Mouse (Mus musculus): ENCODE data around the gene Cks1b. TPM values are rescaled to one million over a fixed set of nuclear protein-coding genes. Genes with fewer than 3 reads are reported as not detected.
"Not testable (repeated sequence)": the region's sequence is repeated elsewhere in the genome, so short reads cannot be mapped to it uniquely, and the experiment has no call there.

Cks1b gene
- polyA plus RNA-seq, 1 experiment: 79.8 TPM

GRCm38 (mm10) chr3:89440691-89441090 is 22.5 kb upstream of the Cks1b start:
- TF ChIP-seq POLR2A (IDR thresholded peaks at IDR 0.05; ENCODE audit: borderline replicate concordance, extremely low read depth, insufficient read depth, insufficient read length, poor library complexity, severe bottlenecking) (no peak), CTCF (IDR thresholded peaks at IDR 0.05; ENCODE audit: borderline replicate concordance, extremely low read depth, insufficient read depth, insufficient read length) (no peak)
- DNase-seq (ENCODE audit: low read depth): no peak

GRCm38 (mm10) chr3:89437269-89437668 is 19.1 kb upstream of the Cks1b start:
- no peak for TF ChIP-seq POLR2A (IDR thresholded peaks at IDR 0.05; ENCODE audit: borderline replicate concordance, extremely low read depth, insufficient read depth, insufficient read length, poor library complexity, severe bottlenecking)
- no peak for TF ChIP-seq CTCF (IDR thresholded peaks at IDR 0.05; ENCODE audit: borderline replicate concordance, extremely low read depth, insufficient read depth, insufficient read length)
- DNase-seq (ENCODE audit: low read depth): peak; percentile 65

GRCm38 (mm10) chr3:89436176-89437113 is 18.3 kb upstream of the Cks1b start, which contains the start of gene Pbxip1:
Gene Pbxip1, plus strand, starts transcription at chr3:89436706.
- TF ChIP-seq CTCF (IDR thresholded peaks at IDR 0.05; ENCODE audit: borderline replicate concordance, extremely low read depth, insufficient read depth, insufficient read length) (no peak), POLR2A (IDR thresholded peaks at IDR 0.05; ENCODE audit: borderline replicate concordance, extremely low read depth, insufficient read depth, insufficient read length, poor library complexity, severe bottlenecking) (no peak)
- peak; percentile 84 for DNase-seq (ENCODE audit: low read depth)

- TF ChIP-seq CTCF (IDR thresholded peaks at IDR 0.05; ENCODE audit: borderline replicate concordance, extremely low read depth, insufficient read depth, insufficient read length) (no peak), POLR2A (IDR thresholded peaks at IDR 0.05; ENCODE audit: borderline replicate concordance, extremely low read depth, insufficient read depth, insufficient read length, poor library complexity, severe bottlenecking) (no peak)
- peak; percentile 59 for DNase-seq (ENCODE audit: low read depth)
Observed at GRCm38 (mm10) chr3:89435041-89435440, 16.9 kb upstream of the Cks1b start.

- DNase-seq (ENCODE audit: low read depth): no peak
- TF ChIP-seq CTCF (IDR thresholded peaks at IDR 0.05; ENCODE audit: borderline replicate concordance, extremely low read depth, insufficient read depth, insufficient read length): no peak
- no peak for TF ChIP-seq POLR2A (IDR thresholded peaks at IDR 0.05; ENCODE audit: borderline replicate concordance, extremely low read depth, insufficient read depth, insufficient read length, poor library complexity, severe bottlenecking)
Observed at GRCm38 (mm10) chr3:89434532-89434931, 16.3 kb upstream of the Cks1b start.

GRCm38 (mm10) chr3:89432606-89433005 is 14.4 kb upstream of the Cks1b start:
- TF ChIP-seq POLR2A (IDR thresholded peaks at IDR 0.05; ENCODE audit: borderline replicate concordance, extremely low read depth, insufficient read depth, insufficient read length, poor library complexity, severe bottlenecking) (no peak), CTCF (IDR thresholded peaks at IDR 0.05; ENCODE audit: borderline replicate concordance, extremely low read depth, insufficient read depth, insufficient read length) (no peak)
- DNase-seq (ENCODE audit: low read depth): no peak

GRCm38 (mm10) chr3:89430171-89431159 is 12.3 kb upstream of the Cks1b start, which contains the start of gene Pygo2:
Gene Pygo2, plus strand, starts transcription at chr3:89430214.
- TF ChIP-seq POLR2A (IDR thresholded peaks at IDR 0.05; ENCODE audit: borderline replicate concordance, extremely low read depth, insufficient read depth, insufficient read length, poor library complexity, severe bottlenecking) (peak; percentile 53; the same call in 1 of the 2 replicates), CTCF (IDR thresholded peaks at IDR 0.05; ENCODE audit: borderline replicate concordance, extremely low read depth, insufficient read depth, insufficient read length) (no peak)

GRCm38 (mm10) chr3:89429021-89429420 is 10.8 kb upstream of the Cks1b start:
- DNase-seq (ENCODE audit: low read depth): not testable (repeated sequence)

More at GRCm38 (mm10) chr3:89430171-89431159, 12.3 kb upstream of the Cks1b start, which contains the start of gene Pygo2:
- DNase-seq (ENCODE audit: low read depth): peak; percentile 99

- TF ChIP-seq POLR2A (IDR thresholded peaks at IDR 0.05; ENCODE audit: borderline replicate concordance, extremely low read depth, insufficient read depth, insufficient read length, poor library complexity, severe bottlenecking) (no peak), CTCF (IDR thresholded peaks at IDR 0.05; ENCODE audit: borderline replicate concordance, extremely low read depth, insufficient read depth, insufficient read length) (no peak)
- no peak for DNase-seq (ENCODE audit: low read depth)
Observed at GRCm38 (mm10) chr3:89425876-89426275, 7.7 kb upstream of the Cks1b start.

GRCm38 (mm10) chr3:89425141-89425525 is 7.0 kb upstream of the Cks1b start:
- DNase-seq (ENCODE audit: low read depth): no peak
- TF ChIP-seq CTCF (IDR thresholded peaks at IDR 0.05; ENCODE audit: borderline replicate concordance, extremely low read depth, insufficient read depth, insufficient read length) (no peak), POLR2A (IDR thresholded peaks at IDR 0.05; ENCODE audit: borderline replicate concordance, extremely low read depth, insufficient read depth, insufficient read length, poor library complexity, severe bottlenecking) (no peak)

All from brain, embryonic 14.5 days (tissue).